Mouse (Mus musculus) MEL (cell line): ENCODE data around the gene Rpl29. TPM values are rescaled to one million over a fixed set of nuclear protein-coding genes. Genes with fewer than 3 reads are reported as not detected.

Experiments used
- DNase-seq: peaks from one replicate; pipeline ENCODE4 v3.0.0; 2011; ENCODE audit warnings: low read depth, low spot score
- H3K27ac ChIP-seq: 2 replicates; pipeline ENCODE4 v1.5.1; 2012; ENCODE audit warnings: low read depth, mild to moderate bottlenecking, control low read depth, low read length, moderate library complexity; ENCODE audit not compliant: control insufficient read depth
- H3K27me3 ChIP-seq, 2 experiments: fragments of 150-350 bp in 1 of 2; sonication (generic) in 1 of 2; 2 replicates each; pipeline ENCODE4 v1.6.1; 2012; ENCODE audit warnings: low read length in 2 of 2, mild to moderate bottlenecking in 2 of 2, improper control_type of control experiment in 1 of 2, moderate library complexity in 1 of 2; ENCODE audit not compliant: insufficient read depth in 2 of 2, control insufficient read depth in 1 of 2
- H3K36me3 ChIP-seq, 2 experiments: 2 replicates each; pipeline ENCODE4 v1.6.1; 2012 to 2014; ENCODE audit warnings: low read length in 2 of 2, improper control_type of control experiment in 1 of 2, inconsistent platforms in 1 of 2, mild to moderate bottlenecking in 1 of 2; ENCODE audit not compliant: insufficient read depth in 2 of 2, control insufficient read depth in 1 of 2
- H3K4me1 ChIP-seq, 2 experiments: fragments of 150-350 bp in 1 of 2; sonication (generic) in 1 of 2; 2 replicates each; pipeline ENCODE4 v1.6.1; 2012; ENCODE audit warnings: low read length in 2 of 2, improper control_type of control experiment in 1 of 2, mild to moderate bottlenecking in 1 of 2; ENCODE audit not compliant: insufficient read depth in 2 of 2, control insufficient read depth in 1 of 2
- H3K4me3 ChIP-seq, 2 experiments: fragments of 150-350 bp in 1 of 2; sonication (generic) in 1 of 2; 2 replicates each; pipeline ENCODE4 v1.5.1; 2012; ENCODE audit warnings: low read depth in 2 of 2, low read length in 2 of 2, mild to moderate bottlenecking in 2 of 2, moderate library complexity in 2 of 2, control low read depth in 1 of 2, improper control_type of control experiment in 1 of 2; ENCODE audit not compliant: control insufficient read depth in 1 of 2, insufficient read depth in 1 of 2
- H3K79me2 ChIP-seq: 2 replicates; pipeline ENCODE4 v1.6.1; 2012; ENCODE audit warnings: mild to moderate bottlenecking, low read length, moderate library complexity; ENCODE audit not compliant: control insufficient read depth, poor library complexity, insufficient read depth
- H3K9ac ChIP-seq: 2 replicates; pipeline ENCODE4 v1.6.1; 2012; ENCODE audit warnings: low read depth, mild to moderate bottlenecking, control low read depth, low read length, moderate library complexity; ENCODE audit not compliant: control insufficient read depth, poor library complexity, severe bottlenecking
- H3K9me3 ChIP-seq: fragments of 150-350 bp; sonication (generic); replicated peaks from 2 replicates; pipeline ENCODE4 v1.6.1; 2012; ENCODE audit warnings: mild to moderate bottlenecking, low read length, improper control_type of control experiment, moderate library complexity; ENCODE audit not compliant: insufficient read depth
- CHD2 ChIP-seq: IDR thresholded peaks from 2 replicates; pipeline ENCODE4 v1.6.1; 2011; ENCODE audit warnings: low read length, improper control_type of control experiment
- CTCF ChIP-seq, 3 experiments: IDR thresholded peaks in 2 of 3; conservative IDR thresholded peaks in 1 of 3; 2 replicates each; pipeline ENCODE4 v1.5.1; 2011 to 2012; ENCODE audit warnings: low read length in 3 of 3, low read depth in 2 of 3, mild to moderate bottlenecking in 2 of 3, improper control_type of control experiment in 1 of 3, inconsistent platforms in 1 of 3, mixed read lengths in 1 of 3, moderate library complexity in 1 of 3; ENCODE audit not compliant: control insufficient read depth in 1 of 3, insufficient read depth in 1 of 3, poor library complexity in 1 of 3, severe bottlenecking in 1 of 3
- E2F4 ChIP-seq: IDR thresholded peaks from 2 replicates; pipeline ENCODE4 v1.6.1; 2011; ENCODE audit warnings: low read depth, low read length, improper control_type of control experiment, borderline replicate concordance
- ELF1 ChIP-seq: IDR thresholded peaks from 2 replicates; pipeline ENCODE4 v1.6.1; 2014; ENCODE audit warnings: low read depth, mild to moderate bottlenecking, inconsistent platforms, low read length, improper control_type of control experiment, moderate library complexity
- ETS1 ChIP-seq: IDR thresholded peaks from 2 replicates; pipeline ENCODE4 v1.6.1; 2012; ENCODE audit warnings: low read depth, mild to moderate bottlenecking, inconsistent platforms, low read length, improper control_type of control experiment, moderate library complexity
- GABPA ChIP-seq: IDR thresholded peaks from 2 replicates; pipeline ENCODE4 v1.6.1; 2012; ENCODE audit warnings: low read depth, mild to moderate bottlenecking, inconsistent platforms, low read length, improper control_type of control experiment, moderate library complexity
- MAZ ChIP-seq: IDR thresholded peaks from 2 replicates; pipeline ENCODE4 v1.6.1; 2012; ENCODE audit warnings: low read depth, mild to moderate bottlenecking, inconsistent platforms, low read length, improper control_type of control experiment
- MXI1 ChIP-seq: IDR thresholded peaks from 2 replicates; pipeline ENCODE4 v1.6.1; 2011; ENCODE audit warnings: mild to moderate bottlenecking, low read depth, low read length, improper control_type of control experiment
- MYB ChIP-seq: IDR thresholded peaks from 2 replicates; pipeline ENCODE4 v1.6.1; 2011; ENCODE audit warnings: mild to moderate bottlenecking, low read depth, low read length, improper control_type of control experiment
- MYC ChIP-seq: IDR thresholded peaks from 2 replicates; pipeline ENCODE4 v1.6.1; 2011; ENCODE audit warnings: low read depth, mild to moderate bottlenecking, low read length, improper control_type of control experiment, moderate library complexity
- NELFE ChIP-seq: IDR thresholded peaks from 2 replicates; pipeline ENCODE4 v1.6.1; 2011; ENCODE audit warnings: low read depth, low read length, improper control_type of control experiment
- POLR2A ChIP-seq, 2 experiments: IDR thresholded peaks; 2 replicates each; pipeline ENCODE4 v1.6.1; 2011 to 2012; ENCODE audit warnings: low read length in 2 of 2, mild to moderate bottlenecking in 2 of 2, control low read depth in 1 of 2, improper control_type of control experiment in 1 of 2, low read depth in 1 of 2, moderate library complexity in 1 of 2; ENCODE audit not compliant: control insufficient read depth in 1 of 2, insufficient read depth in 1 of 2, poor library complexity in 1 of 2
- POLR2AphosphoS2 ChIP-seq: IDR thresholded peaks from 2 replicates; pipeline ENCODE4 v1.6.1; 2011; ENCODE audit warnings: low read length, improper control_type of control experiment
- POLR2AphosphoS5 ChIP-seq: IDR thresholded peaks from 2 replicates; pipeline ENCODE4 v1.6.1; 2012; ENCODE audit warnings: low read depth, borderline replicate concordance, mild to moderate bottlenecking, inconsistent platforms, low read length, moderate library complexity, mixed read lengths
- RAD21 ChIP-seq: IDR thresholded peaks from 2 replicates; pipeline ENCODE4 v1.6.1; 2011; ENCODE audit warnings: mild to moderate bottlenecking, low read depth, low read length, improper control_type of control experiment
- SIN3A ChIP-seq: IDR thresholded peaks from 2 replicates; pipeline ENCODE4 v1.6.1; 2012; ENCODE audit warnings: low read length, improper control_type of control experiment, inconsistent platforms
- SMC3 ChIP-seq: IDR thresholded peaks from 2 replicates; pipeline ENCODE4 v1.6.1; 2011; ENCODE audit warnings: low read depth, low read length, improper control_type of control experiment
- UBTF ChIP-seq: IDR thresholded peaks from 2 replicates; pipeline ENCODE4 v1.6.1; 2012; ENCODE audit warnings: low read depth, mild to moderate bottlenecking, inconsistent platforms, low read length, improper control_type of control experiment, moderate library complexity, borderline replicate concordance; ENCODE audit not compliant: insufficient read depth
- ZC3H11A ChIP-seq: IDR thresholded peaks from 2 replicates; pipeline ENCODE4 v1.6.1; 2012; ENCODE audit warnings: low read depth, mild to moderate bottlenecking, inconsistent platforms, low read length, improper control_type of control experiment
- polyA plus RNA-seq, 2 experiments: library from polyadenylated mRNA; stranded (reverse) in 1 of 2; unstranded in 1 of 2; fragments of >175 nt in 1 of 2; fragments of >200 nt in 1 of 2; gene quantifications; 2 replicates each; pipeline versions ENCODE4 v1.2.1 to v1.2.4; 2012; ENCODE audit warnings: low replicate concordance in 2 of 2, low read depth in 1 of 2; ENCODE audit not compliant: insufficient read length in 2 of 2, insufficient read depth in 1 of 2, missing spikeins in 1 of 2
- total RNA-seq: library from RNA; depleted of rRNA; stranded (reverse); fragments of 300-350 nt; gene quantifications from 2 replicates; pipeline ENCODE4 v1.2.3, GENCODE M21; 2012

Gene Rpl29
- total and polyA plus RNA-seq, 3 experiments = 60.8 to 761 TPM; not detected in 1

- TF ChIP-seq MAZ (no peak), NELFE (no peak), E2F4 (no peak), RAD21 (no peak), ETS1 (no peak), MYC (no peak)
These were observed 686 bp downstream of the Rpl29 start for GRCm38 (mm10) chr9:106430015-106430264.

GRCm38 (mm10) chr9:106433389-106433788 is 4.1 kb downstream of the Rpl29 start:
- peaks cover 4 to 9% of the 10 kb centered on the region in 2 experiments; a peak in 3 of 4 replicates for H3K36me3 ChIP-seq
- TF ChIP-seq SIN3A (no peak), ZC3H11A (no peak), MXI1 (no peak), MYC (no peak), POLR2AphosphoS2 (no peak; the same call in none of the 2 replicates), POLR2A (IDR thresholded peaks at IDR 0.05; ENCODE audit: control insufficient read depth in 1 of 2, insufficient read depth in 1 of 2, low read depth in 1 of 2, low read length in 2 of 2, poor library complexity in 1 of 2) (peak in 1 of 2 experiments; percentile 36; a peak in 1 of 4 replicates), ELF1 (no peak)
- TF ChIP-seq, all 39 proteins: peak for 1
- Histone ChIP-seq H3K79me2 (peaks cover 24% of the 10 kb centered on the region), H3K4me1 (peaks cover 0 to 28% of the 10 kb centered on the region in 2 experiments; a peak in 3 of 4 replicates), H3K9ac (no peak overlapping the region), H3K27me3 (no peaks in the 10 kb centered on the region), H3K9me3 (no peaks in the 10 kb centered on the region), H3K4me3 (no peak overlapping the region), H3K27ac (no peak overlapping the region)
- DNase-seq = no peak

More at GRCm38 (mm10) chr9:106430015-106430264, 686 bp downstream of the Rpl29 start:
- peak overlapping the region; percentile 100 for H3K9ac ChIP-seq
- H3K27ac ChIP-seq = peak overlapping the region; percentile 85
- H3K79me2 ChIP-seq = peaks cover 24% of the 10 kb centered on the region
- H3K9me3 ChIP-seq = no peaks in the 10 kb centered on the region
- peaks cover 4 to 9% of the 10 kb centered on the region in 2 experiments; a peak in 3 of 4 replicates for H3K36me3 ChIP-seq
- H3K27me3 ChIP-seq = no peaks in the 10 kb centered on the region; a peak in 1 of 4 replicates
- DNase-seq = no peak
- peak overlapping the region; percentile 73 to 100 for H3K4me3 ChIP-seq
- peaks cover 0 to 15% of the 10 kb centered on the region in 2 experiments; a peak in 1 of 4 replicates for H3K4me1 ChIP-seq

GRCm38 (mm10) chr9:106436566-106436965 is 7.3 kb downstream of the Rpl29 start:
- peaks cover 6% of the 10 kb centered on the region; the same call in 1 of the 2 replicates for H3K79me2 ChIP-seq
- no peak overlapping the region for H3K27ac ChIP-seq
- no peak overlapping the region for H3K9ac ChIP-seq
- H3K36me3 ChIP-seq = peaks cover 4 to 10% of the 10 kb centered on the region in 2 experiments; a peak in 3 of 4 replicates
- no peaks in the 10 kb centered on the region for H3K27me3 ChIP-seq
- no peaks in the 10 kb centered on the region for H3K9me3 ChIP-seq
- H3K4me3 ChIP-seq = no peak overlapping the region
- DNase-seq = no peak
- TF ChIP-seq UBTF (no peak), MYB (no peak), POLR2AphosphoS5 (no peak), GABPA (no peak), E2F4 (no peak), CTCF (IDR thresholded peaks at IDR 0.05 in 2 of 3, conservative IDR thresholded peaks at IDR 0.05 in 1 of 3; ENCODE audit: control insufficient read depth in 1 of 3, insufficient read depth in 1 of 3, low read depth in 2 of 3, low read length in 3 of 3, poor library complexity in 1 of 3, severe bottlenecking in 1 of 3) (no peak), CHD2 (no peak), SMC3 (no peak), SIN3A (no peak)
- peaks cover 0 to 22% of the 10 kb centered on the region in 2 experiments; a peak in 3 of 4 replicates for H3K4me1 ChIP-seq
